Mouse (Mus musculus): ENCODE measurements around the gene Rxra.

DNA sequence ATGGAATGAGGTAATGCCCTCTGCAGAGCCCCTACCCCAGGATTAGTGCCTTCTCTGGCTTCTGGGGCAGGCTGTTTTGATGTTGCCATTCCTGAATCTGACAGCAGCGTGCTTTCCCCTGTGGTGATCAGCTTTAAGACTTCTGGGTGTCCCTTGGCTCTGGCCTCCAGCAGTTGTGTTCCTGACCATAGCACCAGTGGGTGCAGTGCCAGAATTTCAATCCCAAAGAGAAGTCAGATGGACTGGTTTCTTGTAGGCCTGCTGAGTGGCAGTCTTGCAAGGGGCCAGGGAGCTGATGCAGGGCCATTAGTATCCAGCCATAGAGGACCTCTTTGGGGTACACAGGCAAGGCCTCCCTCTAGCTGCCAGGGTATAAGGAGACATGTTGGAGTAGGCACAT, 10.8 kb downstream of the Rxra start:
- TF ChIP-seq CTCF (IDR thresholded peaks at IDR 0.05; ENCODE audit: low read depth) (no peak), EP300 (IDR thresholded peaks at IDR 0.05; ENCODE audit: low read depth) (no peak)
